Mouse (Mus musculus) ovary, postnatal 14 days (tissue): ENCODE measurements around the gene Cyp3a41a.
"Not testable (repeated sequence)": the region's sequence is repeated elsewhere in the genome, so short reads cannot be mapped to it uniquely, and the experiment has no call there.

Experiments used
- DNase-seq: peaks from one replicate; pipeline ENCODE4 v3.0.0; 2022; ENCODE audit warnings: low spot score

The Cyp3a41a gene

DNA sequence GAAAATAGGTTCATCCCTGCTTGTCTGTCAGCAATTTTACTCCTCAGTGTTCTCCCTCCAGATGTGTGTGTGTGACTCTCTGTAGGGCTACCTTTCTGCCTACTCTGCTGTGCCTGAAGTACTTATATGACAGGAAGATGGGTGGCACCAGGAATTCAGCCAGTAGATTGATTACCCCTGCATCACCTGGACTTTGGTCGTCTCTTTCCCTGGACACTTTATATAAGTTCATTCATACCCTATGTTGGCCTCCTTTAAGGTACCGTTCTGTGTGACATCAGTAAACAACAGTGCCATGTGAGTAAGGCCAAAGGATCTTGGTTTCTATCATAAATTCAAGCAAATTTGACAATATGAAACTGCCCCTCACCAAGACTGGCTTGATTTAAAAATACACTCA lies at the start of gene Cyp3a41a:
Gene Cyp3a41a, minus strand, starts transcription at position 101 of the 400 bp plus-strand sequence.
- not testable (repeated sequence) for DNase-seq

DNA sequence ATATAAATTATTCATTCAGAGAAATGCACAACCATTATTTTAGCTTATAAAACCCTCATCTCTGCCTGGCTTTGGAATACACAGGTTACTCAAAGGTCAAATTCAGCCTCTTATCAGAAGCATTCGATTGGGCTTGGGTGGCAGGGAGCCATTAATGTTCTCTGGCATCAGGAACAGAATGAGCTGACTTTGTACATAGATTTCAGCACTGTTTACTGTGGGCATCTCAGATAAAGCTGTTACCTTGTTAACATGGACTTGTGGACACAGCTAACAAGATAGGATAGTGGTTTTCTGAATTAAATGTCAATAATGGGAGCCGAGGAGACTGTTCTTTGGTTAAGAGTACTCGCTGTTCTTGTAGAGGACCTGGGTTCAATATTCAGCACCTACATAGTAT lies 17.6 kb upstream of the Cyp3a41a start:
- not testable (repeated sequence) for DNase-seq

DNA sequence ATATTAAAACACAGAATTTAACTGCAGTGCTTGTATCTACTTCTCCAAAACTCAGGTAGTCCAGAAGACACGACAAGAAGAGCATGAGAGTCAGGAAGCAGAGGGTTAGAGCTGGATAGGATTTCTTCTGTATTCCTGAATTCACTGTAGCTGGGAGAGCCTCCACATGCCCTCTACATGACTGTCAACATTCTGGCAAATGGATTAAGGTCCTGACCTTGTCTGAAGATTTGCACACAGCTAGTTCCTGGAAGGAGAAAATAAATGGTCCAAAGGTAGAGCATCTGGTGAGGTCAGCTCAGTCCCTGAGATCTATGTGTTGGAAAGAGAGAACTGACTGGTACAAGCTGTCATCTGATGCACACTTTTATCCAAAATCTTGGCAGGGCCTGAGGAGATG lies 5.6 kb downstream of the Cyp3a41a start:
- not testable (repeated sequence) for DNase-seq

DNA sequence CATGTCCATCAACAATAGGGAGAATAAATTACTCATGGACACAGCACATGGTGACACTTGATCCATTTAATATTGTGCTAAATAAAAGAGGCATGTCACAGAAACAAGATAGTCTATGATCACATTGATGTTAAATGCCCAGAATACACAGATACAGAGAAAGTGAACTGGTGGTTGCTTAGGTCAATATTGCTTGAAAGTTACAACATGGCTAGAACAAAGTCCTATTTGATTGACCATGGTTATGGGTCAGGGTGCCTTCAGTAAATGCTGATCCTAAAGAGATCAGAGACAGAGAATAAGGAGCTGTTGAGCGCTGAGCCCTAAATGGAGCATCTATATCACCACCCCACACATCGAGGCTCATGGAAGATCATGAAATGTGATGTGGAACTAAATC lies 12.6 kb downstream of the Cyp3a41a start:
- DNase-seq: not testable (repeated sequence)

DNA sequence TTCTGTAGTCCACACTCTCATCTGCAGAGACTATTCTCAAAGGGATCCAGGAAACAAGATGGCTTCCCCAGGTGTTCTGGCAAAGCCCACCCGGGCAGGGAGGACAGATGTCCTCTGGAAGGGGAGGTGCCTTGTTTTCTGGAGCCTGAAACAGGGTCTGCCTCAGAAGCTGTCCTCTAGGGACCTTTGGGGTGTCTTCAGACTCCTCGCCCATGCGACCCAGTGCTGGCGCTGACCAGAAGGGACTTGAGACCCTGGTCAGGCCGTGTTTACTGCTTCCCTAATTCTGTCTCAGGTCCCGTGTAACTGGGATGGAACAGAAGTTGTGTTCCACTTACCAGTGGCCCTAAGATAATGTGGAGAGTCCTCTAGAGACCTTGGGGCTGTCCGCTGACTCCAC lies 57.9 kb downstream of the Cyp3a41a start:
- DNase-seq: no peak

DNA sequence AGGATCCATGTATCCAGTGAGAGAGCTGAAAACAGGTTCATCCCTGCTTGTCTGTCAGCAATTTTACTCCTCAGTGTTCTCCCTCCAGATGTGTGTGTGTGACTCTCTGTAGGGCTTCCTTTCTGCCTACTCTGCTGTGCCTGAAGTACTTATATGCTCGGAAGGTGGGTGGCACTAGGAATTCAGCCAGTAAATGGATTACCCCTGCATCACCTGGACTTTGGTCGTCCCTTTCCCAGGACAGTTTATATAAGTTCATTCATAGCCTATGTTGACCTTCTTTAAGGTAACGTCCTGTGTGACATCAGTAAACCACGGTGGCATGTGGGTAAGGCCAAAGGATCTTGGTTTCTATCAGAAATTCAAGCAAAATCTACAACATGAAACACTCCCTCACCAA lies 72.2 kb downstream of the Cyp3a41a start:
- no peak for DNase-seq
